Mouse (Mus musculus) adrenal gland (tissue): Measurements from ENCODE around the gene Gm14597.
"Not testable (repeated sequence)": the region's sequence is repeated elsewhere in the genome, so short reads cannot be mapped to it uniquely, and the experiment has no call there.

Experiments used
- intact Hi-C: fragments of 180-260 bp; cut with DNase I; formaldehyde crosslinking; loops from one replicate; pipeline ENCODE4 v1.15.1; 2025
- long read RNA-seq, 2 experiments: library from polyadenylated mRNA; unstranded; transcript quantifications; one replicate each; pipeline ENCODE4 v2.0.0; 2020; ENCODE audit warnings: borderline replicate concordance in 1 of 2; ENCODE audit not compliant: insufficient replicate concordance in 1 of 2

Gm14597 gene
- long read RNA-seq, experiment 1 = 0 reads
- long read RNA-seq, experiment 2 = 0 reads

GRCm38 (mm10) chrX:53608879-53609278 lies at the start of gene Gm14597:
Gm14597 (minus strand) TSS chrX:53608979.
- intact Hi-C loops = not testable (repeated sequence)

- intact Hi-C loops = not testable (repeated sequence)
These were observed 44.1 kb upstream of the Gm14597 start for GRCm38 (mm10) chrX:53652917-53653316.

- intact Hi-C loops = no loop called here
These were observed 37.1 kb upstream of the Gm14597 start for GRCm38 (mm10) chrX:53645885-53646284.

GRCm38 (mm10) chrX:53642980-53643961 lies 34.5 kb upstream of the Gm14597 start, which contains the start of gene Rtl8a:
Rtl8a (minus strand) TSS chrX:53643682.
- intact Hi-C loops = not testable (repeated sequence)

GRCm38 (mm10) chrX:53642604-53642979 lies 33.8 kb upstream of the Gm14597 start:
- intact Hi-C loops = not testable (repeated sequence)

GRCm38 (mm10) chrX:53638107-53638506 lies 29.3 kb upstream of the Gm14597 start:
- intact Hi-C loops = not testable (repeated sequence)

- intact Hi-C loops = not testable (repeated sequence)
These were observed 2.6 kb upstream of the Gm14597 start for GRCm38 (mm10) chrX:53611395-53611794.

GRCm38 (mm10) chrX:53610571-53610970 lies 1.8 kb upstream of the Gm14597 start:
- intact Hi-C loops = no loop called here

- intact Hi-C loops = no loop called here
These were observed 511 bp downstream of the Gm14597 start for GRCm38 (mm10) chrX:53608122-53608813.

GRCm38 (mm10) chrX:53607242-53608121 lies 1.3 kb downstream of the Gm14597 start, which contains the start of gene Rtl8c:
Rtl8c (plus strand) TSS chrX:53608032.
- intact Hi-C loops = no loop called here

- intact Hi-C loops = not testable (repeated sequence)
These were observed 2.6 kb downstream of the Gm14597 start for GRCm38 (mm10) chrX:53606176-53606575.

- intact Hi-C loops = not testable (repeated sequence)
These were observed 8.8 kb downstream of the Gm14597 start for GRCm38 (mm10) chrX:53599993-53600392.

- intact Hi-C loops = not testable (repeated sequence)
These were observed 25.4 kb downstream of the Gm14597 start for GRCm38 (mm10) chrX:53583404-53583803.

- intact Hi-C loops = not testable (repeated sequence)
These were observed 27.4 kb downstream of the Gm14597 start for GRCm38 (mm10) chrX:53581407-53581806.

GRCm38 (mm10) chrX:53579311-53579710 lies 29.5 kb downstream of the Gm14597 start:
- intact Hi-C loops = no loop called here
